Mouse (Mus musculus): ENCODE measurements around the gene Clcn7. TPM values are rescaled to one million over a fixed set of nuclear protein-coding genes. Genes with fewer than 3 reads are reported as not detected.
A peak's percentile ranks its signal among the peaks of the same experiment; 100 is the strongest.

The Clcn7 gene
- polyA plus RNA-seq, 1 experiment from 2014 or later, result 24.4 TPM

GRCm38 (mm10) chr17:25188150-25189031 is 55.2 kb downstream of the Clcn7 start, which contains the start of gene Unkl:
Unkl (plus strand) TSS chr17:25188397.
- Histone ChIP-seq H3K27ac (replicated peaks) (peak within 1 kb of the TSS; percentile 94), H3K4me1 (peaks cover 47% of the 10 kb centered on the region), H3K36me3 (replicated peaks) (peaks cover 39% of the 10 kb centered on the region), H3K4me3 (peak within 1 kb of the TSS; percentile 97), H3K27me3 (replicated peaks; ENCODE audit: low read depth, poor library complexity, severe bottlenecking) (no peaks in the 10 kb centered on the region), H3K9me3 (no peaks in the 10 kb centered on the region)
- WGBS, result under 1% methylated on average over 104 of the region's 104 CpGs
- DNase-seq (ENCODE audit: low spot score), result peak; percentile 87

- peaks cover 46% of the 10 kb centered on the region for H3K36me3 ChIP-seq (replicated peaks)
- H3K4me3 ChIP-seq, result peak overlapping the region; percentile 97
- 4% methylated on average over 16 of the region's 16 CpGs for WGBS
- peaks cover 42% of the 10 kb centered on the region for H3K4me1 ChIP-seq
- no peaks in the 10 kb centered on the region for H3K9me3 ChIP-seq
- no peaks in the 10 kb centered on the region for H3K27me3 ChIP-seq (replicated peaks; ENCODE audit: low read depth, poor library complexity, severe bottlenecking)
- no peak for DNase-seq (ENCODE audit: low spot score)
- peak overlapping the region; percentile 94 for H3K27ac ChIP-seq (replicated peaks)
Observed at GRCm38 (mm10) chr17:25189091-25189490, 55.9 kb downstream of the Clcn7 start.

- no peaks in the 10 kb centered on the region for H3K27me3 ChIP-seq (replicated peaks; ENCODE audit: low read depth, poor library complexity, severe bottlenecking)
- H3K4me3 ChIP-seq, result no peak overlapping the region
- no peaks in the 10 kb centered on the region for H3K9me3 ChIP-seq
- no peaks in the 10 kb centered on the region for H3K4me1 ChIP-seq
- no peak overlapping the region for H3K27ac ChIP-seq (replicated peaks)
- WGBS, result 92% methylated on average over 4 of the region's 4 CpGs
- no peak for DNase-seq (ENCODE audit: low spot score)
- peaks cover 86% of the 10 kb centered on the region for H3K36me3 ChIP-seq (replicated peaks)
Observed at GRCm38 (mm10) chr17:25202401-25202800, 69.2 kb downstream of the Clcn7 start.

- H3K27me3 ChIP-seq (replicated peaks; ENCODE audit: low read depth, poor library complexity, severe bottlenecking), result no peaks in the 10 kb centered on the region
- H3K4me3 ChIP-seq, result no peak overlapping the region
- peaks cover 98% of the 10 kb centered on the region for H3K36me3 ChIP-seq (replicated peaks)
- DNase-seq (ENCODE audit: low spot score), result no peak
- WGBS, result 93% methylated on average over 4 of the region's 4 CpGs
- H3K27ac ChIP-seq (replicated peaks), result no peak overlapping the region
- no peaks in the 10 kb centered on the region for H3K9me3 ChIP-seq
- no peaks in the 10 kb centered on the region for H3K4me1 ChIP-seq
Observed at GRCm38 (mm10) chr17:25210006-25210405, 76.8 kb downstream of the Clcn7 start.

- no peak for DNase-seq (ENCODE audit: low spot score)
- Histone ChIP-seq H3K27ac (replicated peaks) (no peak overlapping the region), H3K9me3 (no peaks in the 10 kb centered on the region), H3K27me3 (replicated peaks; ENCODE audit: low read depth, poor library complexity, severe bottlenecking) (no peaks in the 10 kb centered on the region), H3K4me3 (no peak overlapping the region), H3K4me1 (no peaks in the 10 kb centered on the region), H3K36me3 (replicated peaks) (peaks cover 98% of the 10 kb centered on the region)
- WGBS, result 89% methylated on average over 15 of the region's 15 CpGs
Observed at GRCm38 (mm10) chr17:25210680-25211466, 77.7 kb downstream of the Clcn7 start.

- Histone ChIP-seq H3K4me3 (no peak overlapping the region), H3K4me1 (no peaks in the 10 kb centered on the region), H3K27ac (replicated peaks) (no peak overlapping the region), H3K36me3 (replicated peaks) (peaks cover 98% of the 10 kb centered on the region), H3K27me3 (replicated peaks; ENCODE audit: low read depth, poor library complexity, severe bottlenecking) (no peaks in the 10 kb centered on the region), H3K9me3 (no peaks in the 10 kb centered on the region)
- DNase-seq (ENCODE audit: low spot score), result no peak
- 93% methylated on average over 4 of the region's 4 CpGs for WGBS
Observed at GRCm38 (mm10) chr17:25211705-25212104, 78.5 kb downstream of the Clcn7 start.

Other genes starting within 250 kb of the Clcn7 start
- gene Nubp2, start 247.0 kb upstream of the Clcn7 start, polyA plus RNA-seq (2016; fragmentation: Nextera tagmentation; extraction: Ambion mirVana), result 71.8 and 81.8 TPM in 2 replicates
- 47.1 TPM in 2 replicates for gene Spsb3, start 246.7 kb upstream of the Clcn7 start, polyA plus RNA-seq (2016; fragmentation: Nextera tagmentation; extraction: Ambion mirVana)
- gene Eme2, start 238.3 kb upstream of the Clcn7 start, polyA plus RNA-seq (2016; fragmentation: Nextera tagmentation; extraction: Ambion mirVana), result 30.6 and 33.6 TPM in 2 replicates
- gene Mrps34, start 238.3 kb upstream of the Clcn7 start, polyA plus RNA-seq (2016; fragmentation: Nextera tagmentation; extraction: Ambion mirVana), result 102 and 105 TPM in 2 replicates
- gene Nme3, start 236.9 kb upstream of the Clcn7 start, polyA plus RNA-seq (2016; fragmentation: Nextera tagmentation; extraction: Ambion mirVana), result 47.3 and 50.1 TPM in 2 replicates
- 40.8 and 40.9 TPM in 2 replicates for gene Mapk8ip3, start 196.4 kb upstream of the Clcn7 start, polyA plus RNA-seq (2016; fragmentation: Nextera tagmentation; extraction: Ambion mirVana)
- gene Jpt2, start 172.7 kb upstream of the Clcn7 start, polyA plus RNA-seq (2016; fragmentation: Nextera tagmentation; extraction: Ambion mirVana), result 386 and 400 TPM in 2 replicates
- 8.3 and 8.6 TPM in 2 replicates for gene Cramp1l, start 117.6 kb upstream of the Clcn7 start, polyA plus RNA-seq (2016; fragmentation: Nextera tagmentation; extraction: Ambion mirVana)
- 31.5 and 31.6 TPM in 2 replicates for gene Ift140, start 117.3 kb upstream of the Clcn7 start, polyA plus RNA-seq (2016; fragmentation: Nextera tagmentation; extraction: Ambion mirVana)
- gene Tmem204, start 49.8 kb upstream of the Clcn7 start, polyA plus RNA-seq (2016; fragmentation: Nextera tagmentation; extraction: Ambion mirVana), result 10.6 and 11.0 TPM in 2 replicates
- 54.0 and 55.5 TPM in 2 replicates for gene Telo2, start 17.4 kb upstream of the Clcn7 start, polyA plus RNA-seq (2016; fragmentation: Nextera tagmentation; extraction: Ambion mirVana)
- 0.09 and 0.14 TPM in 2 replicates for gene Ptx4, start 12.6 kb upstream of the Clcn7 start, polyA plus RNA-seq (2016; fragmentation: Nextera tagmentation; extraction: Ambion mirVana)
- not detected in 2 replicates for gene Ccdc154, start 29.1 kb downstream of the Clcn7 start, polyA plus RNA-seq (2016; fragmentation: Nextera tagmentation; extraction: Ambion mirVana)
- not detected in 2 replicates for gene Gm38655, start 42.1 kb downstream of the Clcn7 start, polyA plus RNA-seq (2016; fragmentation: Nextera tagmentation; extraction: Ambion mirVana)
- gene BC003965, start 51.2 kb downstream of the Clcn7 start, polyA plus RNA-seq (2016; fragmentation: Nextera tagmentation; extraction: Ambion mirVana), result 35.5 and 36.9 TPM in 2 replicates
- gene Unkl, start 55.0 kb downstream of the Clcn7 start, polyA plus RNA-seq (2016; fragmentation: Nextera tagmentation; extraction: Ambion mirVana), result 9.6 and 10.9 TPM in 2 replicates
- 36.1 and 41.5 TPM in 2 replicates for gene Gnptg, start 106.7 kb downstream of the Clcn7 start, polyA plus RNA-seq (2016; fragmentation: Nextera tagmentation; extraction: Ambion mirVana)
- gene Tsr3, start 106.8 kb downstream of the Clcn7 start, polyA plus RNA-seq (2016; fragmentation: Nextera tagmentation; extraction: Ambion mirVana), result 75.4 and 78.6 TPM in 2 replicates
- gene Baiap3, start 123.0 kb downstream of the Clcn7 start, polyA plus RNA-seq (2016; fragmentation: Nextera tagmentation; extraction: Ambion mirVana), result 0.67 and 0.94 TPM in 2 replicates
- gene Ube2i, start 141.2 kb downstream of the Clcn7 start, polyA plus RNA-seq (2016; fragmentation: Nextera tagmentation; extraction: Ambion mirVana), result 952 and 961 TPM in 2 replicates
- not detected in 2 replicates for gene Prss34, start 165.0 kb downstream of the Clcn7 start, polyA plus RNA-seq (2016; fragmentation: Nextera tagmentation; extraction: Ambion mirVana)
- not detected in 2 replicates for gene Prss28, start 175.3 kb downstream of the Clcn7 start, polyA plus RNA-seq (2016; fragmentation: Nextera tagmentation; extraction: Ambion mirVana)
- not detected in 2 replicates for gene Prss29, start 185.3 kb downstream of the Clcn7 start, polyA plus RNA-seq (2016; fragmentation: Nextera tagmentation; extraction: Ambion mirVana)
- not detected in 2 replicates for gene Tpsab1, start 212.2 kb downstream of the Clcn7 start, polyA plus RNA-seq (2016; fragmentation: Nextera tagmentation; extraction: Ambion mirVana)
- gene Tpsb2, start 232.9 kb downstream of the Clcn7 start, polyA plus RNA-seq (2016; fragmentation: Nextera tagmentation; extraction: Ambion mirVana), result not detected in 2 replicates
- not detected in 2 replicates for gene Tpsg1, start 235.9 kb downstream of the Clcn7 start, polyA plus RNA-seq (2016; fragmentation: Nextera tagmentation; extraction: Ambion mirVana)